Mouse (Mus musculus): ENCODE measurements at regions not wholly inside any gene's neighbourhood (a gene's known extent, or its start where the extent isn't known, plus 50 kb on each side); places are given as distances from the start of the nearest gene placed in this dataset.

GRCm38 (mm10) chr5:64621386-64621785 lies 181.8 kb upstream of the Klf3 start:
- Histone ChIP-seq H3K4me3 (no peak overlapping the region), H3K4me1 (peaks cover 12% of the 10 kb centered on the region), H3K27ac (no peak overlapping the region), H3K27me3 (ENCODE audit: insufficient read depth, poor library complexity, severe bottlenecking) (no peaks in the 10 kb centered on the region; the same call in 1 of the 2 replicates), H3K36me3 (no peaks in the 10 kb centered on the region), H3K9me3 (no peaks in the 10 kb centered on the region)
- WGBS: 76% methylated on average over 1 of the region's 1 CpGs
- no peak for DNase-seq (ENCODE audit: low spot score)

DNA sequence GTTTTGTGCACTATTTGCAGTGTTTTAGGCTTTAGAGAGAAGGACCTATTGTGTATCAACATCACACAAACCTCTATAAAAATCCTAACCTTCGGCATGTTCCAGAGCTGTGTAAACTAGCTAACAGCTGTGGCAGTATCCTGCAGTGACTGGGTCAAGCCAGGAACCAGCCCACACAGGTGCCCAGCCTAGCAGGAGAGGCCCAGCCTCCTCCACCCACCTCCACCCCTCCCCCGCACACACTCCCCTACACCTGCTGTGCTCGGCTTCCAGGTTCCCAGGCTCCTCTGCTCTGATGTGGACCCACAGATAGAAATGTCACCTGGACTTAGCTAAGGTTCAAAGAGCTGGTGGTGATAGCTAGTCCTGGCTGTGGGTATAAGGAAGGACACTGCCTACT lies 179.5 kb upstream of the Klf3 start:
- H3K27ac ChIP-seq: 0 out of 2 replicates have a peak overlapping the region, but pooled peaks have one; percentile 17
- H3K36me3 ChIP-seq: no peaks in the 10 kb centered on the region
- no peak for DNase-seq (ENCODE audit: low spot score)
- 64% methylated on average over 3 of the region's 3 CpGs for WGBS
- peaks cover 14% of the 10 kb centered on the region for H3K4me1 ChIP-seq
- H3K27me3 ChIP-seq (ENCODE audit: insufficient read depth, poor library complexity, severe bottlenecking): no peaks in the 10 kb centered on the region; the same call in 1 of the 2 replicates
- H3K4me3 ChIP-seq: no peak overlapping the region
- H3K9me3 ChIP-seq: no peaks in the 10 kb centered on the region

DNA sequence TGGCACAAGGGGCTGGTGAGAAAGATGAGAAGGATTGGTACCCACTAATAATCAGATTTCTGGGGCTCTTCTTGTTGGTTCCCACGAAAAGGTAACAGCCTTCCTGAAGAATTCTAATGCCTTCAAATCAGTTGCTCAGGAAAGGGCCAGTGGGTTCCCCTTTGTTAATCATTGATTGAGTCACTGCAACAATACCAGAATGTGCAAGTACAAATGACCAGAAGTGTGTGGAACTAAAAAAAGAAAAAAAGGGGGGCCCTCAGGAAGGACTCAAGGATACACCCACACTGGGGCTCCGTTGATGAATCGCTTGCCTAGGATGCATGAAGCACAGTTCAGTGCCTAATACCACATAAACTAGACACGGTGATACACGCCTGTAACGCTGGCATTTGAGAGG lies 179.0 kb upstream of the Klf3 start:
- no peak overlapping the region for H3K27ac ChIP-seq
- H3K36me3 ChIP-seq: no peaks in the 10 kb centered on the region
- 77% methylated on average over 6 of the region's 6 CpGs for WGBS
- DNase-seq (ENCODE audit: low spot score): no peak
- H3K9me3 ChIP-seq: no peaks in the 10 kb centered on the region
- H3K27me3 ChIP-seq (ENCODE audit: insufficient read depth, poor library complexity, severe bottlenecking): no peaks in the 10 kb centered on the region; the same call in 1 of the 2 replicates
- peaks cover 14% of the 10 kb centered on the region for H3K4me1 ChIP-seq
- no peak overlapping the region for H3K4me3 ChIP-seq

DNA sequence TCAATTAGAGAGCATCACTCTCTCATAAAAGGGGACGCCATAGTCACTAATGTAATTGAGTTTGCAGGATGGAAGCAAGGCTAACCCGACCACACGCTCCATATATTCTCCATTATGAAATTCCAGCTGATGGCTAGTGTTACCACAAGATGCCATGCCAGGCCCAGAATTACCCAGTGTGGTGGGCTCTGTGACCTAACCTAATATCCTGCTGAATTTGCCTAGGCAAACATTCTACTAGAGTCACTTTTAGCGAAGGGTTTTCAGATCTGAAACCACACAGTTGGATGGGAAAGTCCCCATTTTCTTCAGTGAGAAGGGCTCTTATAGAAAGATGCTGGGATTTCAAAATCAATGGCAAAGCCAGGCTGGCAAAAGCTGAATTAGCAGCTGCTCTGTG lies 177.8 kb upstream of the Klf3 start:
- no peaks in the 10 kb centered on the region; the same call in 1 of the 2 replicates for H3K27me3 ChIP-seq (ENCODE audit: insufficient read depth, poor library complexity, severe bottlenecking)
- peaks cover 15% of the 10 kb centered on the region for H3K4me1 ChIP-seq
- H3K36me3 ChIP-seq: no peaks in the 10 kb centered on the region
- no peak overlapping the region for H3K4me3 ChIP-seq
- no peak for DNase-seq (ENCODE audit: low spot score)
- WGBS: 86% methylated on average over 4 of the region's 4 CpGs
- no peaks in the 10 kb centered on the region for H3K9me3 ChIP-seq
- H3K27ac ChIP-seq: no peak overlapping the region

- no peaks in the 10 kb centered on the region for H3K9me3 ChIP-seq
- no peak overlapping the region for H3K4me3 ChIP-seq
- DNase-seq (ENCODE audit: low spot score): no peak
- no peaks in the 10 kb centered on the region for H3K36me3 ChIP-seq
- H3K27ac ChIP-seq: no peak overlapping the region
- WGBS: 49% methylated on average over 6 of the region's 6 CpGs
- H3K27me3 ChIP-seq (ENCODE audit: insufficient read depth, poor library complexity, severe bottlenecking): no peaks in the 10 kb centered on the region; the same call in 1 of the 2 replicates
- peaks cover 19% of the 10 kb centered on the region for H3K4me1 ChIP-seq
Observed at GRCm38 (mm10) chr5:64625841-64626298, 177.3 kb upstream of the Klf3 start.

DNA sequence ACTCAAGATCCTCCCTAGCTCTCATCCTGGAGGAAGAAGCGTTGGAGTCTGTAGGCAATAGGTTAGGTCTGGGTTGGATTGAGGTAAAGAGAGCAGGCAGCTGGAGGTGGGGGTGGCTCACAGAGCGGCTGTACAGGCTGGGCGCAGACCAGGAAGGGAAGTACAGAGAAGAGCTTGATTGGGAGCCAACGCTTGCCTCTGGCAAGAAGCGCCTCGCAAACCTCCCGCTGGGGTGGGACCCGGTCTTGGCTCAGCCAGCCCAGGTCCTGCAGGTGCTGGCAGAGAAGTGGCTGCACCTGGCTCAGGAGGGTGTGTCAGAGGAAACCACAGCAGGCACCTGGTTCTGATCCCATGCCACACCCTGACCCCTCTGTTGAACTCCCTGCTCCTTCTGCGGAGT lies 176.8 kb upstream of the Klf3 start:
- no peak for DNase-seq (ENCODE audit: low spot score)
- Histone ChIP-seq H3K4me1 (peaks cover 19% of the 10 kb centered on the region), H3K36me3 (no peaks in the 10 kb centered on the region), H3K9me3 (no peaks in the 10 kb centered on the region), H3K27me3 (ENCODE audit: insufficient read depth, poor library complexity, severe bottlenecking) (no peaks in the 10 kb centered on the region; the same call in 1 of the 2 replicates), H3K4me3 (no peak overlapping the region), H3K27ac (no peak overlapping the region; the same call in 1 of the 2 replicates)
- WGBS: 42% methylated on average over 9 of the region's 9 CpGs

DNA sequence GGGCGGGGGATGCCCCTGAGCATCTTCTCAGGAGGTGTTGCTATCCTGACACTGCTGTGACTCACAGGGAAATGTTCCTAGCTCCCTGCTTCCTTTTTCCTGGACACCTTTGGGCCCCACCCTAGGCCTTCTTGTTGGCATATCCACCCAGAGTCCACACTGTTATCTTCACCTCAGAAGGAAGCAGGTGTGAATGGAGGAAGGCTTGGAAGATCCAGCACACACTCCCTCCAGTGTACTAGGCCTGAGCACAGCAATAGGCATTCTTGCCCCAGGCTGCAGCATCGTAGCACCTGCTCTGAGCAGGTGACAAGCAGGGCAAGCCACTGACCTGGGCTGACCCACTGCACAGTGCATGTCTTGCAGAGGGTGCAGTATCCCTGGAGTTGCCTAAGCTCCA lies 172.6 kb upstream of the Klf3 start:
- 93% methylated on average over 2 of the region's 2 CpGs for WGBS
- Histone ChIP-seq H3K4me3 (no peak overlapping the region), H3K36me3 (no peaks in the 10 kb centered on the region)

DNA sequence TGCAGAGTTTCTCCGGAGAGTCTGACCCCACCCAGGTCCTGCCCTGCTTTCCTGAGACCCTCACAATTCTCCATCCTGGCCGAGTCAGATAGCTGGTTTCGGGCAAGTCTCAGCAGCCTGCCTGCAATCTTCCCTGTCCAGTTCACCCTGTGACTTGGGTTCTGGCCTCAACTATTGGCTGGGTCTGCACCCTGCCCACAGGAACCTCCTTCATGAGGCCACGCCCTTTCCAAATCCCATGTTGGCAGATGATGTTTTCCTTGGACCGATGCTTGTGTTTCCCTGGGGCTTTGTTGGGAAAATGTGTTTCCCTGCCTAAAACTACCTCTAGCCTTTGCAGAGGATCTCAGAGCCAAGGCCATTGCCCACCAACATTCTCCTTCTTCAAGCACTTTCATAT lies 171.0 kb upstream of the Klf3 start:
- Histone ChIP-seq H3K27ac (no peak overlapping the region), H3K36me3 (no peaks in the 10 kb centered on the region)
- WGBS: 75% methylated on average over 5 of the region's 5 CpGs

More for the DNA sequence above, 172.6 kb upstream of the Klf3 start:
- Histone ChIP-seq H3K9me3 (no peaks in the 10 kb centered on the region), H3K27me3 (ENCODE audit: insufficient read depth, poor library complexity, severe bottlenecking) (no peaks in the 10 kb centered on the region), H3K4me1 (peaks cover 9% of the 10 kb centered on the region), H3K27ac (no peak overlapping the region)
- no peak for DNase-seq (ENCODE audit: low spot score)

GRCm38 (mm10) chr5:64634008-64634407 lies 169.2 kb upstream of the Klf3 start:
- no peaks in the 10 kb centered on the region for H3K27me3 ChIP-seq (ENCODE audit: insufficient read depth, poor library complexity, severe bottlenecking)
- no peak overlapping the region for H3K4me3 ChIP-seq
- 0 out of 2 replicates have a peak, but pooled peaks cover 4% of the 10 kb centered on the region for H3K4me1 ChIP-seq
- DNase-seq (ENCODE audit: low spot score): no peak
- no peak overlapping the region for H3K27ac ChIP-seq
- 65% methylated on average over 8 of the region's 8 CpGs for WGBS
- no peaks in the 10 kb centered on the region for H3K9me3 ChIP-seq
- no peaks in the 10 kb centered on the region for H3K36me3 ChIP-seq

More for the DNA sequence above, 171.0 kb upstream of the Klf3 start:
- Histone ChIP-seq H3K4me3 (no peak overlapping the region), H3K9me3 (no peaks in the 10 kb centered on the region), H3K27me3 (ENCODE audit: insufficient read depth, poor library complexity, severe bottlenecking) (no peaks in the 10 kb centered on the region), H3K4me1 (0 out of 2 replicates have a peak, but pooled peaks cover 4% of the 10 kb centered on the region)
- DNase-seq (ENCODE audit: low spot score): no peak

GRCm38 (mm10) chr5:64634721-64635120 lies 168.5 kb upstream of the Klf3 start:
- H3K36me3 ChIP-seq: no peaks in the 10 kb centered on the region
- 72% methylated on average over 4 of the region's 4 CpGs for WGBS
- no peak overlapping the region for H3K4me3 ChIP-seq
- 0 out of 2 replicates have a peak, but pooled peaks cover 4% of the 10 kb centered on the region for H3K4me1 ChIP-seq
- DNase-seq (ENCODE audit: low spot score): no peak
- H3K9me3 ChIP-seq: no peaks in the 10 kb centered on the region
- H3K27me3 ChIP-seq (ENCODE audit: insufficient read depth, poor library complexity, severe bottlenecking): no peaks in the 10 kb centered on the region
- no peak overlapping the region for H3K27ac ChIP-seq

DNA sequence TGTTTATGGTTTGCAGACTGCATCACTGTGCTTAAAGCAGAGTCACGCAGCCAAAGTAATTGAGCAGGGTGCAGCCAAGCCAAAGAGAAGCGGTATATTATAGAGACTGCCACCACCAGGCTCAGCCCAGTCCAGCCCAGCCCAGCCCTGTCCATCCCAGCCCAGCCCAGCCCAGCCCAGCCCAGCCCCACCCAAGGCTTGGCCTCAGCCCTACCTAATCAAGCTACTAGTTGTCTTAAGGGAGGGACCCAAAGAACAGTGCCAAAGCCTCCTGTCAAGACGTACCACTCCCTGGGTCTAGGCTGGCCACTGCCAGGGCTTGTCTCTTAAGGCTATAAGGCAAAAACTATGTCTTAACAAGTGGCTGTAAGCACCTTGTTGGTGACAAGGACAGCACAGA lies 166.9 kb upstream of the Klf3 start:
- Histone ChIP-seq H3K4me1 (no peaks in the 10 kb centered on the region), H3K36me3 (no peaks in the 10 kb centered on the region), H3K27ac (no peak overlapping the region), H3K4me3 (no peak overlapping the region), H3K9me3 (no peaks in the 10 kb centered on the region), H3K27me3 (ENCODE audit: insufficient read depth, poor library complexity, severe bottlenecking) (no peaks in the 10 kb centered on the region)
- 81% methylated on average over 3 of the region's 3 CpGs for whole genome bisulfite sequencing
- no peak for DNase-seq (ENCODE audit: low spot score)

GRCm38 (mm10) chr5:64643584-64643983 lies 159.6 kb upstream of the Klf3 start:
- DNase-seq (ENCODE audit: low spot score): no peak
- 91% methylated on average over 1 of the region's 1 CpGs for WGBS
- H3K27ac ChIP-seq: no peak overlapping the region
- no peaks in the 10 kb centered on the region for H3K9me3 ChIP-seq
- peaks cover 20% of the 10 kb centered on the region for H3K4me1 ChIP-seq
- no peaks in the 10 kb centered on the region for H3K36me3 ChIP-seq
- no peaks in the 10 kb centered on the region for H3K27me3 ChIP-seq (ENCODE audit: insufficient read depth, poor library complexity, severe bottlenecking)
- no peak overlapping the region for H3K4me3 ChIP-seq

GRCm38 (mm10) chr5:64647417-64648125 lies 155.6 kb upstream of the Klf3 start:
- WGBS: under 1% methylated on average over 18 of the region's 18 CpGs
- peaks cover 26% of the 10 kb centered on the region for H3K4me1 ChIP-seq
- DNase-seq (ENCODE audit: low spot score): peak; percentile 83
- H3K9me3 ChIP-seq: no peaks in the 10 kb centered on the region
- H3K4me3 ChIP-seq: peak overlapping the region; percentile 57
- no peaks in the 10 kb centered on the region for H3K27me3 ChIP-seq (ENCODE audit: insufficient read depth, poor library complexity, severe bottlenecking)
- no peaks in the 10 kb centered on the region for H3K36me3 ChIP-seq
- H3K27ac ChIP-seq: peak overlapping the region; percentile 85
